Mouse (Mus musculus): ENCODE results near the gene Gm49378.

Gene Gm49378

DNA sequence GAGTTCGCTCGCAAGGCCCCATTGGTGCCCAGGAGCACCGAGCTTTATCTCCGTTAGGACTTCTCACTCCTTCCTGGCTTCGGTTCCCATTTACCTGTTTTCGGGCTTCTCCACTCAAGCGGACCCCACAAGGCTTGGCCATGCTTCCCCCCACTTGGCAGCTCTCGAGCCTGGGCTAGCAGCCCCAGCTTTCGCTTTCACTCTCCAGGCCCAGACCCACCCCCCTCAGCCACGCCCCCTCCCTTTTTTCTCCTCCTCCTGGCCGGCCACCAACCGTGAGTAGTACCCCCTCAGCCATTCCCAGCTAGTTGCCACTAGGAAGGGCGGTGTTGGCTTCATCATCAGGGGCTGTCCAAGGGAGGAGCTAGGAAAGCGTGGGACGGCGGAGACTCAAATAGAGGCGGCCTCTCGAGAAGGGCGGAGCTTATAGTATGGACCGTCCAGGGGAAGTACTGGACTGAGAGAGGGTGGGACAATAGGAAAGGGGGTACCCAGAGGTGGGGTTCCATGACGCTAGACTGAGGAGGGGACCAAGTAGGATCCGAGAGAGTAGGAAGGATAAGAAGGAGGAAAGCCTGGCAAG lies 46.9 kb downstream of the Gm49378 start, which contains the start of gene Psme2:
Gene Psme2, minus strand, starts transcription at position 366 of the 583 bp plus-strand sequence.
- DNase-seq (ENCODE audit: low spot score in 2 of 2) = peak; percentile 90 to 95

DNA sequence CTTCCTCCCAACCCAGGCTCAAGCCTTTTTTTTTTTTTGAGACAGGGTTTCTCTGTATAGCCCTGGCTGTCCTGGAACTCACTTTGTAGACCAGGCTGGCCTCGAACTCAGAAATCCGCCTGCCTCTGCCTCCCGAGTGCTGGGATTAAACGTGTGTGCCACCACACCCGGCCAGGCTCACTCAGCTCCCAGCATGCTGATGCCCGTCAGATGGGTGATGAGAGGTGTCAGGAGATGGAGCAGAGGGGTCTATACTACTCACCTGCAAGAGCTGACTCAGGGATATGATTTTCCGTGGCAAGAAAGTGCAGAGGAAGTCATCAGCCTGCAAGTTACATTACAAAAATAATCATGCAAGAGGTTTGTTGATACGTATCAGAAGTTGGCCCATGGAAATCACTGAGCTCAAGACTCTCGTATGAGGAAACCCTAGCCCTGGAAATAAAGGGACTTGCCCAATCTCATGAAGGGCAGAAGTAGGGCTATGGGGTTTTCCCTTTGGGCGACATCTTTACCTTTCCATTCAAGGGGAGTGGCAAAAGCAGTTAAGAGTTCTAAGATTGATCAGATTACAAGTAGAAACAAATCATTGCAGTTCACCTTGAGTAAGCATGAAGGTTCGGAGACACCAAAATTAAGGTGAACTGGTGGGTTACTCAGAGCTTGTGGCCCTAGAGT lies 47.8 kb downstream of the Gm49378 start:
- DNase-seq (ENCODE audit: low spot score in 2 of 2) = no peak

- no peak for DNase-seq (ENCODE audit: low spot score in 2 of 2)
Measured at GRCm38 (mm10) chr14:55589271-55589670, 48.4 kb downstream of the Gm49378 start.

GRCm38 (mm10) chr14:55586149-55586548 lies 51.5 kb downstream of the Gm49378 start:
- DNase-seq (ENCODE audit: low spot score in 2 of 2) = no peak

DNA sequence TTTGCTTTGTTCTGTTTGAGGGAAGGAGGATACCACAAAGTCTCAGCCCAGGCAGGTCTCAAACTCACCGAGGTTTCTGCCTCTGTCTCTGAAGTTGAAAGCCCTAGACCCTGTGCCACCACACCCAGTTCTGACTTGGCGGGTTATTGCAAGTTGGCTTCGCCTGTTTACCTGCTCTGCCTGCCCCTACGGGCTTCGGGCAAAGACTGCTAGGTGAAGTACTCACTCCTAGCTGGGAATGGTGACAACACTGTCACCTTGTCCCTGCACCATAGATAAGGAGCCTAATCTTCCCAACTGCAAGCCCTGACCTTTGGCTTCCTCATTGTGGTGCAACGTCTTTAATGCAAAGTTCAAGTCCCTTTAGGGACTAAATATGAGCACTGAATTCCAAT lies 52.1 kb downstream of the Gm49378 start:
- no peak for DNase-seq (ENCODE audit: low spot score in 2 of 2)

- peak; percentile 68 to 84 for DNase-seq (ENCODE audit: low spot score in 2 of 2)
Measured at GRCm38 (mm10) chr14:55584702-55585565, 52.8 kb downstream of the Gm49378 start, which contains the start of gene Emc9. Emc9 (minus strand) TSS chr14:55585302.

DNA sequence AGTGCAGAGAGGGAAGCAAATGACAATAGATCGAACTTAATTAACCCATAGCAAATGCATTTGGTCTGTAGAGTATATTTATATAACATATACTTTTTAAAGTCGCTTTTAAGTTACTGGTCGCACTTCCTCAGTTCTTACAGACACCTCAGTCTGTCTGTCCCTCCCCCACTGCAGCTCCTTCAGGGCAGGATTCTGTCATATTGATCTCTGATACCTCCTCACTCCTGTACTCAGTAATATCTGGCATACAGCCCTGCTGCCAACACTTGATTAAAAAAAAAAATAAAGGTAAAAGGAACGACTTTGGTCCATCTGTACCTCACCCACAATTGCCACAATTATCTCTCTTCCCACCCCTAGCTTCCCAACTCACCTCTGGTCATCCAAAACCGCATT lies 53.4 kb downstream of the Gm49378 start:
- no peak for DNase-seq (ENCODE audit: low spot score in 2 of 2)

- no peak for DNase-seq (ENCODE audit: low spot score in 2 of 2)
Measured at GRCm38 (mm10) chr14:55581981-55582681, 55.6 kb downstream of the Gm49378 start.

DNA sequence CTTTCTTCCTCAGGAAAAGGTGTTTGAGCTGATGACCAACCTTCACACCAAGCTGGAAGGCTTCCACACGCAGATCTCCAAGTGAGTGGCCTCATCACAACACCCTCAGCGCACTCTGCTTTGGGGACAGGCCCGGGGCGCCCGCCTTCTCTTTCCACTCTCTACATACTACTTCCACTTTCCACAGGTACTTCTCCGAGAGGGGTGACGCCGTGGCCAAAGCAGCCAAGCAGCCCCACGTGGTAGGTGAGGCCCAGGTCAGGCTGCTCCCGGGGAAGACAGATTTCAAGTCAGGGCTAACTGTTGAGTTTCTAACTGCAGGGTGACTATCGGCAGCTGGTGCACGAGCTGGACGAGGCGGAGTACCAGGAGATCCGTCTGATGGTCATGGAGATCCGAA lies 57.0 kb downstream of the Gm49378 start:
- no peak for DNase-seq (ENCODE audit: low spot score in 2 of 2)

- DNase-seq (ENCODE audit: low spot score in 2 of 2) = no peak
Measured at GRCm38 (mm10) chr14:55579511-55580496, 57.9 kb downstream of the Gm49378 start.
